Mouse (Mus musculus) C2C12 (cell line): ENCODE data around the gene E130116L18Rik.
"Not testable (repeated sequence)": the region's sequence is repeated elsewhere in the genome, so short reads cannot be mapped to it uniquely, and the experiment has no call there.

Source experiments
- CEBPB ChIP-seq: IDR thresholded peaks from one replicate; pipeline ENCODE4 v1.6.1; 2011; ENCODE audit warnings: low read depth, mild to moderate bottlenecking, control low read depth, moderate library complexity
- CTCF ChIP-seq: IDR thresholded peaks from one replicate; pipeline ENCODE4 v1.5.1; 2011; ENCODE audit not compliant: control insufficient read depth, insufficient read depth, insufficient read length
- FOSL1 ChIP-seq: IDR thresholded peaks from one replicate; pipeline ENCODE4 v1.8.0; 2011; ENCODE audit warnings: mild to moderate bottlenecking, low read length; ENCODE audit not compliant: poor library complexity, insufficient read depth, severe bottlenecking
- MAX ChIP-seq: IDR thresholded peaks from one replicate; pipeline ENCODE4 v1.6.1; 2011; ENCODE audit warnings: mild to moderate bottlenecking, control low read depth
- MYOG ChIP-seq: IDR thresholded peaks from one replicate; pipeline ENCODE4 v1.6.1; 2011; ENCODE audit not compliant: control insufficient read depth, insufficient read length; ENCODE audit errors: extremely low read depth
- USF1 ChIP-seq: IDR thresholded peaks from one replicate; pipeline ENCODE4 v1.6.1; 2011; ENCODE audit warnings: low read depth, mild to moderate bottlenecking, control low read depth, moderate library complexity

- TF ChIP-seq CTCF, MYOG, MAX, CEBPB, USF1, FOSL1: not testable (repeated sequence)
Observed at GRCm38 (mm10) chr5:25177937-25178336, 45.0 kb downstream of the E130116L18Rik start.
